ENCODE assay signal across 12 mouse cellular contexts in the genomic region with DNA sequence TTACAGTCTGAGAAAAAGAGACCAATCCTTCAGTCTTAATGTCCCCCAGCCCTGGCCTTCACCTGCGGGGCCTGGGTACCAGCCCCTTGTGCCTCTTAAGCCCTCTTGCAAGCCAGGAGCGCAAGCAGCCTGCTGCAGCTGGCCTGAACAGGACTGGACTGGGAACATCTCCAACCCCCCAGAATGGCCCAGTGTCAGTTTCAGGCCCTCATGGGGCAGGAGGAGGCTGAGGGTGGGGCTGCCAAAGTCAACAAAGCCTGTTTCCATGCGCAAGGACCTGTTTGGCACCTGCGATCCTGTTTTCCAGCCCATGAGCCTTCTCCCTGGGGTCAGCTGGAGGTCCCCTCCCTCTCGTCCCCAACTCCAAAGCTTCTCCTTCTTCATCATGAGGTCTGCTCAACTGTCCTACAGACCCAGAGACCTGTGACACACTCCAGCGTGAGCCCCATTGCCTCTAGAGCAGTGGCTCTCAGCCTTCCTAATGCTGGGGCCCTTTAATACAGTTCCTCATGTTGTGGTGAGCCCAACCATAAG. TPM values are rescaled to one million over a fixed set of nuclear protein-coding genes. Genes with fewer than 3 reads are reported as not detected.
A peak's percentile ranks its signal among the peaks of the same experiment; 100 is the strongest.
DNase-seq lines count a peak whose midpoint lies in the region; ATAC-seq and TF ChIP-seq lines count a peak whose summit lies in the region.
"Had no signal": no experiment of that assay in that cellular context is flagged by ENCODE, and none has a peak within 500 bp of the region (broad histone marks: within the 10 kb centered on the region; RNA-seq: fewer than 3 reads in every experiment).

No protein-coding gene starts in this region.

- H3K27me3 ChIP-seq in heart, embryonic 12.5 days (replicated peaks), result peaks cover 40% of the 10 kb centered on the region
- no peaks in the 10 kb centered on the region for H3K27me3 ChIP-seq in stomach, postnatal 0 days (ENCODE audit: control insufficient read depth, insufficient read depth, low read length)
- H3K27me3 ChIP-seq: intestine, embryonic 15.5 days had no signal

- no peak for TF ChIP-seq EP300 in stomach, postnatal 0 days (optimal IDR thresholded peaks at IDR 0.05)

- H3K9ac ChIP-seq in heart, embryonic 12.5 days, result no peak overlapping the region
- H3K9ac ChIP-seq in stomach, postnatal 0 days (ENCODE audit: low read length), result no peak overlapping the region
- H3K9ac ChIP-seq: intestine, embryonic 15.5 days; liver, postnatal 0 days had no signal

- WGBS in heart, embryonic 12.5 days, result 77% methylated on average over 6 of the region's 6 CpGs
- 57% methylated on average over 6 of the region's 6 CpGs for WGBS in stomach, postnatal 0 days

- TF ChIP-seq CTCF in stomach, postnatal 0 days (IDR thresholded peaks at IDR 0.05; ENCODE audit: low read depth), result no peak

- no peaks in the 10 kb centered on the region for H3K9me3 ChIP-seq in heart, embryonic 12.5 days (replicated peaks)
- no peaks in the 10 kb centered on the region for H3K9me3 ChIP-seq in stomach, postnatal 0 days (ENCODE audit: control insufficient read depth, low read length)
- H3K9me3 ChIP-seq: intestine, embryonic 15.5 days had no signal

- ATAC-seq in heart, embryonic 12.5 days (ENCODE audit: insufficient number of reproducible peaks, low FRiP score), result no peak
- ATAC-seq in stomach, postnatal 0 days (ENCODE audit: low FRiP score, low TSS enrichment), result no peak
- ATAC-seq: intestine, embryonic 15.5 days; liver, postnatal 0 days had no signal

- H3K36me3 ChIP-seq in heart, embryonic 12.5 days, result no peaks in the 10 kb centered on the region
- no peaks in the 10 kb centered on the region for H3K36me3 ChIP-seq in stomach, postnatal 0 days (ENCODE audit: control insufficient read depth, insufficient read depth, low read length)
- H3K36me3 ChIP-seq: intestine, embryonic 15.5 days had no signal

- no peak overlapping the region for H3K27ac ChIP-seq in heart, embryonic 12.5 days (ENCODE audit: poor library complexity, severe bottlenecking)
- peak overlapping the region; percentile 65 for H3K27ac ChIP-seq in stomach, postnatal 0 days (replicated peaks)
- H3K27ac ChIP-seq: intestine, embryonic 15.5 days had no signal

- DNase-seq in heart, adult 18-20 months, result peak; percentile 54 to 75
- DNase-seq in ovary, adult 18-20 months (ENCODE audit: low spot score), result peak; percentile 7
- no peak for DNase-seq in ovary, postnatal 10 days (ENCODE audit: low spot score)
- peak; percentile 72 for DNase-seq in gastrocnemius, postnatal 25 days
- peak; percentile 65 for DNase-seq in stomach, postnatal 0 days (ENCODE audit: low spot score)
- DNase-seq in right cerebral cortex, postnatal 25 days, result no peak
- DNase-seq in thymus, adult 18-20 months, result no peak
- DNase-seq: cerebellum, adult 18-20 months; liver, postnatal 0 days; midbrain, embryonic 14.5 days had no signal

- no peak overlapping the region for H3K4me2 ChIP-seq in heart, embryonic 12.5 days
- no peak overlapping the region for H3K4me2 ChIP-seq in stomach, postnatal 0 days (replicated peaks; ENCODE audit: low read depth)
- H3K4me2 ChIP-seq: intestine, embryonic 15.5 days had no signal

- peaks cover 11% of the 10 kb centered on the region for H3K4me1 ChIP-seq in heart, embryonic 12.5 days (replicated peaks)
- 0 out of 2 replicates have a peak, but pooled peaks cover 2% of the 10 kb centered on the region for H3K4me1 ChIP-seq in stomach, postnatal 0 days (replicated peaks; ENCODE audit: control insufficient read depth, insufficient read depth)

- no peak overlapping the region for H3K4me3 ChIP-seq in heart, embryonic 12.5 days
- H3K4me3 ChIP-seq in stomach, postnatal 0 days (ENCODE audit: low read depth, low read length), result no peak overlapping the region
- H3K4me3 ChIP-seq: intestine, embryonic 15.5 days had no signal

RNA-seq across cellular contexts. Expression of a gene that starts 28.5 kb away (rescaled TPM):
- total RNA-seq in heart, adult 18-20 months (2021), result under 1 TPM; 0.33 to 0.60 TPM
- polyA plus RNA-seq in heart, embryonic 12.5 days (2016; fragmentation: Nextera tagmentation; extraction: Ambion mirVana), result not detected in 2 replicates
- total RNA-seq in gastrocnemius, postnatal 25 days (2021), result under 1 TPM; 0.59 to 0.83 TPM
- polyA plus RNA-seq in stomach, postnatal 0 days (2015; fragmentation: Nextera tagmentation; extraction: Ambion mirVana), result 3.1 and 3.4 TPM in 2 replicates
- polyA plus RNA-seq: liver, postnatal 0 days had no signal

RNA-seq across cellular contexts. Expression of a gene that starts 49.4 kb away (rescaled TPM):
- total RNA-seq in heart, adult 18-20 months (2021), result 10 to 100 TPM; 21.8 to 22.0 TPM
- 36.4 and 36.6 TPM in 2 replicates for polyA plus RNA-seq in heart, embryonic 12.5 days (2016; fragmentation: Nextera tagmentation; extraction: Ambion mirVana)
- 10 to 100 TPM; 14.9 to 15.7 TPM for total RNA-seq in gastrocnemius, postnatal 25 days (2021)
- polyA plus RNA-seq in stomach, postnatal 0 days (2015; fragmentation: Nextera tagmentation; extraction: Ambion mirVana), result 42.2 and 43.9 TPM in 2 replicates

Comparison
In these comparisons a context has a peak if more than half of its experiments do, and no peak if none do; other contexts are left out.
1. DNase-seq: peak in heart, adult 18-20 months (2 of 2), ovary, adult 18-20 months (single experiment), gastrocnemius, postnatal 25 days (single experiment) and stomach, postnatal 0 days (single experiment); none in ovary, postnatal 10 days (single experiment), right cerebral cortex, postnatal 25 days (single experiment) and thymus, adult 18-20 months (0 of 2).